Mouse (Mus musculus): ENCODE results near the gene Tdgf1.

Gene Tdgf1

DNA sequence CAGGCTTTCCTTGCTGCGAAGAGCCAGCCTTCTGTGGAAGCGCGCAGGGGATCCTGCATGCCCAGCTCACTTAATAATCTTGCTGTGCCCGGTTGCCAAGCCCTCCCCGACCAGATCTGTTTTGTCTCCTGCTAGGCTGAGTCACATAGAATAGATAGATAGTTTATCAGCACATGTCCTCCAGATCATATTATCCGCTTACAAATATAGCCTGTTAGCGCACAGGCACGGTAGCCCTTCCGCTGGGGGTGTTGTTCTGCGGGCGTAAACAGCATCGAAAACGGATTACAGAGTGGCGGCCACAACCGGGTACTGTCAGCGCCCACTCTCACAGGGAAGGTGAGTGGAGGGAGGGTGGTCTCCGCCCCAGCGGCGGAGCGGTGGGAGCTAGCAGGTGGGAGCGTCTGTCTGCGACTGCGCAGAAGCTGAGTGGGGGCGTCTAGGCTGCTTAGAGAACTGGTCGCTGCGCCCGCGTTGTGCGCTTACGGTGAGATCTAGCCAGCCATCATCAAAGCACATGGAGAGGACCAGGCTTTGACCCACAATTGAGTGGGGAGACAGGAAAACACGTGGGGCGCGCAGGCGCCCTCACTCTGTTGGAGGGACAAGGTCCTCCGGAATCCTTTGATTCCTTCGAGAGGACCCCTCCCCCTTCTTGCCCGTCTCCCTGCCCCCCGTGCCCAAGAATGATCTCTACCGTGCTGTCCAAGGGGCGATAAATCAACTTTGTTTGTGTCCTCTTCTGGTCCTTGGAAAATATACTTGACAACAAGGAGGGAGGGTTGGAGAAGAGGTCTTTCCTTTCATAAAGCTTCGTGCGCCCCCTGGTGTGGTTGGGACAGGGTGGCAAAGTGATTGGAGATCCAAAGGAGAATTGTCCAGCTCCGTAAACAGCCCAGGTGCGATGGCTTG lies 7.8 kb upstream of the Tdgf1 start:
- peak; percentile 59 for DNase-seq (ENCODE audit: extremely low spot score)

DNA sequence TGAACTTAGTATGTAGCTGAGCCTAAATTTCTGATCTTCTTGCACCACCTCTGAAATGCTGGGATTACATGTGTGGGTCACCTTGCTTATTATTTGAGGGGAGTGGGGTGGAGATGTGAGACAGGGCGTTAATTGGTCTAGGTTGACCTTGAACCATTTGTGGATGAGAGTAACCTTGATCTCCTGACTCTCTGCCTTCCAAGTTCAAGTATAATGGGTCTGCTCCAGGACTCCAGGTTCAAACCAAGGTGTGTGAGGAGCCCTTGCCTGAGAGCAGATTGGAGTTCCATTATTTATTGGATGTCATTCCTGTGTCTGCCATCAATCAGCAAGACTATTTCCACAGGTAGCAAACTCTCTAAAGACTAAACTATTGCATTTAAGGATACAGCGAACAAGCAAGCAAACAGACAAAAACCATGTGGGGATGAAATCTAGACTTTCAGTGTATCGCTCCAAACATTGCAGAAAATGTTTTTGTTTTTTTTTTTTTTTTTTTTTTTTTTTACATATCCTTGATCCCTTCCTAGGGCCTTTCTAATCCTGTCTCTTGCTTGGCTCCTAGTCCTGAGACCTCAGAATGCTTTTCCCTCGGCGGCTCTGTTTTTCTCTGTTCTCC lies 7.1 kb upstream of the Tdgf1 start:
- no peak for DNase-seq (ENCODE audit: extremely low spot score)

DNA sequence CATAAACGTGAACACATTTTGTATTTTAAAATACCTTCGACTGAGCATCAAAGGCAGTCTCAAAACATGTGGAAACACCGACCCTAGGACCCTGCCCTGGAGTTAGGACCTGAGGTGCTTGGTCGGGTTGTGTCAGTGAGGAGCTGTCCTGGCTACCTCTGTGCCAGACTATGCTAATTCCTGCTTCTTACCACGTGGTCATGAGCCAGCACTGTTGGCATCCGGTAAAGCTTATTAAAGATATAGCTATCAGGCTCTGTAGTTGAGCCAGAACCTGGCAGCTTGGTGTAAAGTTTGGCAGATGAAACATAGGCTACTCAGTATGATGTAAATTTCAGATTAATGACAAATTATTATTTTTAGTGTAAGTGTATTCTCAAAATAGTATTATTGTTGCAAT lies 6.4 kb upstream of the Tdgf1 start:
- DNase-seq (ENCODE audit: extremely low spot score) = no peak

DNA sequence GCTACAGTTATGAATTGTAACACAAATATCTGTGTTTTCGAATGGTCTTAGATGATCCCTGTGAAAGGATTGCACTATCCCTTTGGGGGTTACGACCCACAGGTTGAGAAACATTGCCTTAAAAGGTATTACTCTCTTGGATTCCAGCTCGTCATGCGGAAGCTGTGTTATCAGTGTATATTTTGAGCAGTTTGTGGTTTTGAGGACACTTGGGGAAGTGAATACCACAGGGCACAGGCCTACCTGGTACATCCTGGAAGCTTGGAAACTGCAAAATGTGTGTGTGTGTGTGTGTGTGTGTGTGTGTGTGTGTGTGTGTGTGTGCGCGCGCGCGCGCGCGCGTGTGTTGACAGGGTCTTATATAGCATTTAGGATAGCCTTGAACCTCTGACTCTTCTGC lies 5.9 kb upstream of the Tdgf1 start:
- DNase-seq (ENCODE audit: extremely low spot score) = no peak

DNA sequence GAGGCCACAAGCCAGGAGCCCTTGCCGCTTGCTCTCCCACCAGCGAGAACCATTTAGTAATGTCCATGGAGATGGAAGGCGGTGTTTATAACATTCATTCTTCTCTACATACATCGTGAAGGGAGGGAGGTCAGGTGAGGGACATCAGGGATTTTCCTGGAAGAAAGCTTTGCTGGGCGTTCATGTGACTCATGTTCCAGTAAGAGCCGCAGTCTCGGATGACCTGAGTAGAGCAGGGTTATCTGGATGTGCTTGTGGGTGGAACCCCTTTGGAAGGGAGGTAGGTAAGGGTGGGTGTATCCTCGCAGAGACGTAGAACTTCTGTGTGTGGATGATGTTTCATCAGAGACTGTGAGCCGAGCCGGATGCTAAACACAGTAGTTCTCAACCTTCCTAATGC lies 5.4 kb upstream of the Tdgf1 start, which contains the start of gene Lrrc2:
Gene Lrrc2 (plus strand): TSS at position 149 of the 400 bp plus-strand sequence.
- no peak for DNase-seq (ENCODE audit: extremely low spot score)

DNA sequence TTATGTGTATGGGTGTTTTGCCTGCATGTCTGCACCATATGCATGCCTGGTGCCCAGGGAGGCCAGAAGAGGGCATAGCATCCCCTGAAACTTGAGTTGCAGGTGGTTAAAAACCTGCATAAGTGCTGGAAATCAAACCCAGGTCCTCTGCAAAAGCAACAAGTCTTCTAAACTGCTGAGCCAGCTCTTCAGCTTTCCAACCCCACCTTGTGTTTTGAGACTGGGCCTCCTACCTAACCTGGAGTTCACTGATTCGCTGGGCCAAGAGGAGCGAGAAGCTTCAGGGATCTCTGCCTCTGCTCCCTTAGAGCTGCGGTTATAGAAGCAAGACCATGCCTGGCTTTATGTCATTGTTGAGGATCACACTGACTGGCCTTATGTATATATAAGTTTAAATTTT lies 4.2 kb upstream of the Tdgf1 start:
- no peak for DNase-seq (ENCODE audit: extremely low spot score)

DNA sequence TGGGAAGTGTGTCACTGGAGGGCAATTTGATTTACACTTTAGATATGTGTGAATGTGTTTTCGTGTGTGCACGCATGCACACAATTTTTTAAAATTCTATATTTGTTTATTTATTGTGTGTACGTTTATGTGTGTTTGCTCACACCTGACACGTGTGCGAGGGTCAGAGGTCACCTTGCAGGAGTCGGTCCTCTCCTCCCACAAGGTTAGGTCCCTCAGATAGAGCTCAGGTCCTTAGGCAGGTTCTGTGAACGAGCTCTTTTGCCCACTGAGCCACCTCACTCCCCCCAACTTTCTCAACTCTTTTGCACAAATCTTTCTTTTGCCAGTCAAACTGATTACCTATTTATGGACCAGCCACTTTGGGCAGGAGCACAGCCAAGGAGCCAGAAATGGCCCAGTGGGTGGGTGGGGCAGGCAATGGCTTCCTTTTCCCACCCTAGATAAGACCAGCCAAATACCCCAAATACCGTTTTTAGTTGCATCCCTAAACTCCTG lies 2.9 kb upstream of the Tdgf1 start:
- no peak for DNase-seq (ENCODE audit: extremely low spot score)

DNA sequence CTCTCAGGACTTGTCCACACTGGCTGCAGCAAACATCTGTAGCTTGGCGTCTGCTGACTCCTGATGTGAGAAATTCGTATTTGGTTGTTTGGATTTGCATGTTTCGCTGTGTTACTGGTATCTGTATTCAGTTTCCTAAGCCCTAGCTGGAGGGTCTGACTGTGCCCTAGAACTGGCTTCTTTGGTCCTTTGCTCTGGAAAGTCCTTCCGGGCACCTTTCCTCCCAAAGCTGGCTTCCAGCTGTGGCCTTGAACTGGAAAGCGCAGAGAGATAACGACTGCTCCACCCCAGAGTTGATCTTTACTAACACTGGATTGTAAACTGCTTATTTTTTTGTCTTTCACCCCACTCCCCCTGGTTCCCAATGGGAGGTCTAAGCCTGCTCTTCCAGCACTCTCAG lies 1.9 kb upstream of the Tdgf1 start:
- DNase-seq (ENCODE audit: extremely low spot score) = no peak

DNA sequence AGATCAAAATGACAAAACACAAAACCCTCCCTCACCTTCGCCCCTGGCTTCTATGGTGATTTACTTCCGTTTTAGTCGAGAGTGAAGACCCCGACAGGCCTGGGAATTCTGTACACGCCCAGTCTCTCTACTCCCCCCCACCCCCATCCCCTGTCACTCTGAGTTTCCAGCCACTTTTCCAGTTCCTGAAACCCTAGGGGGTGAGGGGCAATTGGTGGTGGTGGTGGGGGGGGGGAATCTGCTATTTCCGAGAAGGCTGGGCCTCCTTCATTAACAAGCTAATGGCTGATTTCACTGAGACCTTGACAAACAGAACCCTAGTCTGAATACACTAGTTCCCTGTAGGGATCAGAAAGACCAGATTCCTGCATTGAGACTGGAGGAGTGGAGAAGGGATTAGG lies 1.3 kb upstream of the Tdgf1 start:
- DNase-seq (ENCODE audit: extremely low spot score) = no peak

DNA sequence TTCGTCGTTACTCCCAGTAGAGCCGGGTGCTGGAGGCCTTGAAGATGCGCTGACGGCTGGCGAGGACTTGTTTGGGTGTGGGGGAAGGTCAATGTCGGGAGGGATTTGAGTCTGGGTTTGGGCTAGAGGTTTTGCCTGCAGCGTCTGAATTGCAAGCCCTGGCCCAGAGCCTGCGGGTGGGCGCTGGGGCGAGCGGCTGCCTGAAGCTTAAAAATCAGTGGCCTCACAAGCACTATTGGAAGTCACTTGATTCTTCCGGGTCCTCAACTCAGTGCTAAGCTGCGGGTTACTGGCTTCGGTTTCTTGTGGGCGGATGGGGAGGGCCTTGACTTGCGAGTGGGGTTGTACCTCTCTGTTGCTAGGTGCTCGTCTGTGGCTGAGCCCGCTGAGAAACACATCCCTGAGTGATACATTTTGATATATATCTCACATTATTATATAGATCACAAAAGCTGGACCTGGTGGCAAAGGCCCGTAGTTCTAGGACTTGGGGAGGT lies 638 bp upstream of the Tdgf1 start:
- DNase-seq (ENCODE audit: extremely low spot score) = peak; percentile 42

DNA sequence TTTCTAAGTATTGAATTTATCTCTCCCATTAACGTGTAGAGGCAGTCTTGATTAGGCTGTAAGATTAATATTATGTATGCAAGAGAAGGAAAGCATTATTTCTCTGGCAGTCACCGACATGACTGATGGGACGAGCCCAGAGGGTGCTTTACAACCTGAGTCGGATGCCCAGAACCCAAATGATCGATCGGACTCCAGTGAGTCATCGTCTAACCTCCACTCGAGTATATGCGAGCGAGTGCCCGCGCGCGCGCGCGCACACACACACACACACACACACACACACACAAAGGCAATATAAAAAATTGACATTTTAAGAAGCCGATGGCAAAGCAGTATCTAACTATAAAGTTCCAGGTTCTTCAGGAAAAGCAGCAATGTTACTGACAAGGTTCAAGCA lies 615 bp downstream of the Tdgf1 start:
- DNase-seq (ENCODE audit: extremely low spot score) = no peak

DNA sequence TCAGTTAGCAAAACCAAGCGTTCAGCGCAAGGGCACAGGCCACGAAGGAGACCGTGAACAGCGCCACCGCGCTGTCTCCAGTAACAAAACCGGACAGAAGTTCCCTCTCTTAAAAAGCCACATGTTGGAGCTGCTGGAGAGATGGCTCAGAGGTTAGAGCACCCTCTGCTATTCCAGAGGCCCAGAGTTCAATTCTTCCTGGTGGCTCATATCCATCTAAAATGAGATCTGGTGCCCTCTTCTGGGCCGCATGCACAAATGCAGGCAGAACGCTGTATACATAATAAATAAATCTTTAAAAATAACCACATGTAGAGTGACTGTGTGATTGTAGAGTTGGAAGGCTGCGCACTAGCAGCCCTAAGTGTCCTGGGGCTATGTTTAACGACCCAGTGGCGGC lies 1.7 kb downstream of the Tdgf1 start:
- DNase-seq (ENCODE audit: extremely low spot score) = no peak

DNA sequence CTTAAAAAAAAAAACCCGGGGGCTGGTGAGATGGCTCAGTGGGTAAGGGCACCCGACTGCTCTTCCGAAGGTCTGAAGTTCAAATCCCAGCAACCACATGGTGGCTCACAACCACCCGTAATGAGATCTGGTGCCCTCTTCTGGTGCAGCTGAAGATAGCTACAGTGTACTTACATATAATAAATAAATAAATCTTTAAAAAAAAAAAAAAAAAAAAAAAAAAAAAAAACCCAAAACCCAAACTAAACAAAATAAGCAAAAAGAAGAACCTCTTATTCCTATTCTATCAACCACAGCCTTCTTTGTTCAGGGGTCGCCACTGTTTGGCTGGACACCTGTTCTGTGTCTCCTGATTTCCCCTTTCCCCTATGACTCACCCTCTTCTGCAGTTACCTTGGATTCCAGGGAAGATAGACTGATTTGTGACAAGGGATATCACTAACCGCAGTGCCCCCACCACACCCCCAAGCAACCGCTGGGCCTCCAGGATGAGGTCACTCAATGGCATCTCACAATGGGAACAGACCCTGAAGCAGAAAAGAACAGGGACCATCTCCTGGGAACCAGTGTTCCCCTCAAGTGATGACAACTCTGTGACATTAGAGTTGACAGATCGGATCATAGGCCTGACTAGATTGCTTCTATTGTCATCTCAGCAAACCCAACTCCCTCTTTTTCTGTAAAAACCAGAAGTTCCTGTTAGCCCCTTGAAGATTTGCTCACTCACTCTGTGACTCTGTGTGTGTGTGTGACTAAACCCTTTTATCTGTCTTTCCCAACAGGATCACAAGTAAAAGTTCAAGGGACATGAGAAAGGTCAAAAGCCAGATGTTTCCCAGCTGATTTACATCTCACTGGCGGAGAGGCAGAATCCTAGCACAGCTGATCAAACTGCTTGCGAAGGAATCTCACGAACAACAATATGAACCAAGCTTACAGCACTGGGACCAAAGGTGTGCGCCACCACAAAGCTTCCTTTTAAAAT lies 8.2 kb downstream of the Tdgf1 start:
- DNase-seq (ENCODE audit: extremely low spot score) = no peak

DNA sequence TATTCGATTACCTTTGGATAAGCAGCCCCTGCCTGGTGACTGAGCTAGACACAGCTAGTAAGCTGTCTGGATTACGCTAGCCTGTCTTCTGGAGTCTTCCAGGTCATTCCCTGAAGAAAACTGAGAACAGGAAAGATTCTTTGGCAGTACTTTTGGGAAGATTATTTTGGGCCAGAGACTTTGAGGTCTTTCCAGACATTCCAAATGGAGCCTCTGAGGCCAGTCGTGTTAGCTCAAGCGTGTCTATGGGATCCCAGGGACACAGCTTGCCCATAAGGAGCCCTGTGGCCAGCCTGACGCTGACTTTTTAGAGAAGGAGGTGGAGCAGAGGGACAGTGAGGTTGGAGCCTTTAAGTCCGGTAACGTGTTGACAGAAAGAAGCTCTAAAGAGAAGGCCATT lies 10.0 kb downstream of the Tdgf1 start:
- DNase-seq (ENCODE audit: extremely low spot score) = no peak

DNA sequence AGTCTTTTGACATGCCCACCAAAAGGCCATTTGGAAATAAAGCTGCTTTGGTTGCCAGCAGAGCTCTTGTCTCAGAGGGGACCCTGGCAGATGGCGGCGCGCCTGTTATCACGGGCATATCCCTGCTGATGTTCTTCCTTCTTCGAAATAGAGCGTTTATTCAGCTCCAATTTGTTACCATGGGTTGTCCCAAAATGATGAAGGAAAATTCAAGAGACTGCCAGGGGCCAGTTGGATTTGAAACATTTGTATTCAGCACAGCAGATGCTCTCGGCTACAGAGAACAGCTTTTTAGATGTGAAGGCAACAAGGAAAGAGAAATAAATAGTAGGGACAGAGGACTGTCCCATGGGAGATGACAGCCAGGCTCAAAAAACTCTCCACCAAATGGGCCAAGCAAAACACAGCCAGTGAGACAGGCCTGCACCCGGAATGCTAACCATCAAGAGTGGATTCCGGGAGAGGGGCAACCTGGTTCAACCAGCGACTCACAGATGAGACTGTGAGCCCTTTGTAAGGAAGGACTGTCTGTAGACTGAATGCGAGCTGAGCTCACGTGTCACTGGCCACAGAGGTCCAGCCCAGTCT lies 12.0 kb downstream of the Tdgf1 start:
- DNase-seq (ENCODE audit: extremely low spot score) = no peak

DNA sequence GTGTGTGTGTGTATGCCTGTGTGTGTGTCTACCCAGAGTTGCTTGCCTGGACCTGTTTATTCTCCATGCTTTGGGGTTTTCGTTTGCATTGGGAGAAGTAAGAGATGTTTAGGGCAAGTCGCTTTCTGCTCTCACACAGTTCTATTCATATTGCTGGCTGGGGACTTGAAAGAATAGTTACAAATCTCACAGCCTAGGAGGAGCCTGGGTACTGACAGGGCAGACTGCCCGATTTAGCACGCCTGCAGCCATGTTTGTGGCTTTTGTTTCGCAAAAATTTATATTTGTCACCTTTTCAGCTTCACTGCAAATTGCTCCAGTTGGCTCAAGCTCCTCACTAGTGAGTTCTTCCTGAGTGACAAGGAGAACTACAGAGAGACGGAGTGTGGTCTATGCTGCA lies 14.4 kb downstream of the Tdgf1 start:
- DNase-seq (ENCODE audit: extremely low spot score) = no peak

DNA sequence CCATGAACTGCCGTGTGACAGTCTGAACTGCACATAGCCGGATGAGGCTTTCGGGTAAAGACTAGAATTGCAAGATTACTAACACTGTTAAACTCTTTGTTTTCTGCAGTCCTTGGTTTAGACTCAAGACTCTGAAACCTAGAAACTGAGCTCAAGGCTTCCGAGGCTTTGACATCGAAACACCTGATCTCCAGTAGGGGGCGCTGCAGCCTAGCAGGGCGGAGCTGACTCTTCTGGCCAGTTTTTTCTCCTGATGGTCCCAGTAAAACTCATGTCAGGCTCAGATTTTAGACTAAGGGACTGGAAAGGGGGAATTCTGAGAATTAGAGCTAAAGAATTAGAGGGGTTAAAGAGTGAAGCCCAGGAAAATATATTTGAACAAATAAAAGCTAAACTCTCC lies 23.2 kb downstream of the Tdgf1 start:
- DNase-seq (ENCODE audit: extremely low spot score) = peak; percentile 66

DNA sequence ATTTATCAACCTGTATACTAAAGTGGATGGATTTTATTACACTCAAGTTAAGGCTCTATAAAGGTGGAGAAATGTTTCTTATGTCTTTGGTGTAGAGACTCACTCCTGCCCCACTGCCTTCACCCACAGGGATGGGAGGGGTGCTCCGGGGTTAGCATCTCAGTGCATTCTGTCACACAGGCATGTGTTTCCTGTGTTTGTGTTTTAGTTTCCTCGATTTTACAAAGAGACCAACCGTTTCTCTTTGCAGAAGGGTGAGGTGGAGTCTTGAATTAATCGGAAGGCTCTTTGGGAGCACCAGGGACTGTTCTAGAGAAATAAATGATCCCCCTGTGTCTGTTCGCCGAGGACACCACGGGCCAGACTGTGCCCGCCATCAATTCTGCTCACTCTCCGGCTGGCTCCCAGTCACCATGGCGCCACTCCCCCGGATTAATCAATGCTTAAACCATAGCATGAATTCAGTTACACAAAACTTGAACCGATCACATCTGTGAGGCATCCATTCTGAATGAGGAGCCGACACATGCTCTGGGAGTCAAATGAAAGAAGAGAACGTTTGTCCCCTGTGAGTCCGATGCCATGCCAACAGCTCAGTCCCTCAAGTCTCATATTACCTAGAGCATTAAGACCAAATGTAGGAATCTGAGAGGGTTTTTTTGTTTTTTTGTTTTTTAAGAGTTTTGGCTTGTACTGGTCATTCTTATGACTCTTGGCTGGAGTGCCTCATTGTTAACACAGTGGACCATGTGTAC lies 25.1 kb downstream of the Tdgf1 start:
- DNase-seq (ENCODE audit: extremely low spot score) = no peak

DNA sequence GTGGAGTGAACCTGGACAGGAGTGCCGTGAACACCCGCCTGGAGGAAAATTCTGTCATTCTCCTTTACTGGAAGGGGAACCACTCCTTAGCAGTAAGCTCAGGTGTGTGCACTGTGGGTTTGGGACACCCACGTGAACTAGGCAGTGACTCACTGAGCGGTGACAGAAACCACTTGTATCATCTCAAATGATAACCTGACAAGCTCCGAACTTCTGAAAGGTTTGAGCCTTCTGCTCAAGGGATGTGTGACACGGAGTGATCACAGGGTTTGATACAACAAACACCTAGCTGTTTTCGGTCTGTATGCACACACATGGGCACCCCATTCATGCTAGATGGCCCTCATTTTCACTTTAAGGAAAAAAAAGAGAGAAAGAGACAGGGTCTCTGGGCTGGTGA lies 29.2 kb downstream of the Tdgf1 start, which contains the start of gene Fam240a:
Gene Fam240a (minus strand): TSS at position 76 of the 400 bp plus-strand sequence.
- no peak for DNase-seq (ENCODE audit: extremely low spot score)

DNA sequence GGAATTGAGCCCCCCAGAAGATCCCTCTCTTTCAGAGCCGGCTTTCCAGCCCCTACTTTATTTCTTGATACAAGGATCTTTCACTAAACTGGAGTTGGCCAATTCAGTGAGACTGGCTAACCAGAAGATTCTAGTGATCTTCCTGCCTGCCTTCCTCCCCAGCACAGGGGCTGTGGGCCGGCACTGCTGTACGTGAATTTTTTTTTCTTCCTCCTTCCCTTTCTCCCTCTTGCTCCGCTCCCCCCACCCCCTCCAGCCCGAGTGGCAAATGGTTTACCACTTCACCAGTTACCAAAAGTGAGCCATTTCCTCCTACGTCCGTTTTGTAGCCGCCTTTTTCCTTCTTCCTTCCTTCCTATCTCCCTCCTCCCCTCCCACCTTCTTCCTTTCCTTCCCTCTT lies 30.5 kb downstream of the Tdgf1 start:
- DNase-seq (ENCODE audit: extremely low spot score) = no peak
